Mouse (Mus musculus) limb, embryonic 11.5 days (tissue): ENCODE data around the gene Pnpla2. TPM values are rescaled to one million over a fixed set of nuclear protein-coding genes. Genes with fewer than 3 reads are reported as not detected.

Experiments used
- ATAC-seq: fragments of 200-750 bp; cut with Nextera tagmentation; 2 replicates; pipeline ENCODE4 v1.8.0; 2017; ENCODE audit warnings: low read depth; ENCODE audit not compliant: insufficient number of reproducible peaks, low FRiP score, low TSS enrichment
- DNase-seq: peaks from one replicate; pipeline ENCODE4 v3.0.0-alpha.2; 2015; ENCODE audit warnings: low spot score
- H3K27ac ChIP-seq: fragments of 300-500 bp; sonication (generic); replicated peaks from 2 replicates; pipeline ENCODE4 v1.5.1; 2014; ENCODE audit warnings: low read depth, mild to moderate bottlenecking, low read length
- H3K27me3 ChIP-seq: fragments of 300-500 bp; sonication (generic); 2 replicates; pipeline ENCODE4 v1.6.1; 2014; ENCODE audit warnings: mild to moderate bottlenecking, low read length, mixed read lengths; ENCODE audit not compliant: control insufficient read depth, insufficient read depth
- H3K36me3 ChIP-seq: fragments of 300-500 bp; sonication (generic); 2 replicates; pipeline ENCODE4 v1.6.1; 2014; ENCODE audit warnings: mild to moderate bottlenecking, low read length, moderate library complexity, mixed read lengths; ENCODE audit not compliant: control insufficient read depth, insufficient read depth
- H3K4me1 ChIP-seq: fragments of 300-500 bp; sonication (generic); 2 replicates; pipeline ENCODE4 v1.6.1; 2014; ENCODE audit warnings: low read length, mixed read lengths; ENCODE audit not compliant: control insufficient read depth, insufficient read depth
- H3K4me2 ChIP-seq: fragments of 300-500 bp; sonication (generic); 2 replicates; pipeline ENCODE4 v1.6.1; 2014; ENCODE audit warnings: low read depth, mild to moderate bottlenecking, moderate library complexity; ENCODE audit not compliant: severe bottlenecking
- H3K4me3 ChIP-seq: fragments of 300-500 bp; sonication (generic); 2 replicates; pipeline ENCODE4 v1.5.1; 2014; ENCODE audit warnings: low read depth, low read length
- H3K9ac ChIP-seq: fragments of 300-500 bp; sonication (generic); 2 replicates; pipeline ENCODE4 v1.6.1; 2014; ENCODE audit warnings: mild to moderate bottlenecking, low read length
- H3K9me3 ChIP-seq: fragments of 300-500 bp; sonication (generic); 2 replicates; pipeline ENCODE4 v1.6.1; 2016; ENCODE audit warnings: low read length; ENCODE audit not compliant: control insufficient read depth
- WGBS: fragments of 180-500 bp; shearing (Covaris S2); extraction: QIAGEN DNeasy Blood & Tissue Kit; methylation state at CpG from one replicate; pipeline ENCODE4 v1.1.7; 2014; 5-methylcytosine and 5-hydroxymethylcytosine counted together
- polyA plus RNA-seq: library from polyadenylated mRNA; unstranded; fragments of >200 nt; fragmentation: Nextera tagmentation; extraction: Ambion mirVana; gene quantifications from 2 replicates; pipeline ENCODE4 v1.2.1, GENCODE M21; 2014

The Pnpla2 gene
- polyA plus RNA-seq, 1 experiment from 2014 or later = 12.5 TPM

GRCm38 (mm10) chr7:141466045-141466394, 11.0 kb downstream of the Pnpla2 start:
- H3K9me3 ChIP-seq = no peaks in the 10 kb centered on the region
- peaks cover 40% of the 10 kb centered on the region for H3K4me1 ChIP-seq
- DNase-seq (no peak), ATAC-seq (no peak)
- WGBS = 79% methylated on average over 7 of the region's 7 CpGs
- peaks cover 16% of the 10 kb centered on the region for H3K36me3 ChIP-seq
- H3K27me3 ChIP-seq = peaks cover 35% of the 10 kb centered on the region
- no peak overlapping the region for H3K4me2 ChIP-seq
- no peak overlapping the region for H3K9ac ChIP-seq
- H3K27ac ChIP-seq = no peak overlapping the region
- no peak overlapping the region for H3K4me3 ChIP-seq

- Histone ChIP-seq H3K4me2 (peak overlapping the region; percentile 78), H3K27me3 (peaks cover 29% of the 10 kb centered on the region), H3K36me3 (peaks cover 22% of the 10 kb centered on the region), H3K27ac (no peak overlapping the region; the same call in 1 of the 2 replicates), H3K9me3 (no peaks in the 10 kb centered on the region), H3K9ac (peak overlapping the region; percentile 55), H3K4me1 (peaks cover 39% of the 10 kb centered on the region), H3K4me3 (peak overlapping the region; percentile 60)
- DNase-seq (no peak), ATAC-seq (no peak)
- 60% methylated on average over 10 of the region's 10 CpGs for WGBS
Observed at GRCm38 (mm10) chr7:141466607-141467148, 11.7 kb downstream of the Pnpla2 start.

GRCm38 (mm10) chr7:141467230-141468030, 12.4 kb downstream of the Pnpla2 start, which contains the start of gene Cd151:
Gene Cd151 (plus strand): TSS chr7:141467392.
- peak; percentile 91 for DNase-seq
- Histone ChIP-seq H3K4me2 (peak within 1 kb of the TSS; percentile 78), H3K27ac (no peak within 1 kb of the TSS; the same call in 1 of the 2 replicates), H3K9me3 (no peaks in the 10 kb centered on the region), H3K4me3 (peak within 1 kb of the TSS; percentile 60), H3K36me3 (peaks cover 26% of the 10 kb centered on the region), H3K9ac (peak within 1 kb of the TSS; percentile 55), H3K27me3 (peaks cover 22% of the 10 kb centered on the region), H3K4me1 (peaks cover 32% of the 10 kb centered on the region)
- peak; percentile 59 for ATAC-seq
- WGBS = under 1% methylated on average over 52 of the region's 52 CpGs

GRCm38 (mm10) chr7:141468164-141468521, 13.1 kb downstream of the Pnpla2 start:
- no peaks in the 10 kb centered on the region for H3K9me3 ChIP-seq
- peaks cover 29% of the 10 kb centered on the region for H3K4me1 ChIP-seq
- H3K27me3 ChIP-seq = peaks cover 18% of the 10 kb centered on the region
- no peak for ATAC-seq
- peak overlapping the region; percentile 55 for H3K9ac ChIP-seq
- peak overlapping the region; percentile 60 for H3K4me3 ChIP-seq
- peak overlapping the region; percentile 78 for H3K4me2 ChIP-seq
- peak overlapping the region; percentile 56; the same call in 1 of the 2 replicates for H3K27ac ChIP-seq
- H3K36me3 ChIP-seq = peaks cover 30% of the 10 kb centered on the region
- no peak for DNase-seq
- WGBS = 17% methylated on average over 5 of the region's 5 CpGs

GRCm38 (mm10) chr7:141468522-141469211, 13.7 kb downstream of the Pnpla2 start:
- 27% methylated on average over 8 of the region's 8 CpGs for WGBS
- Histone ChIP-seq H3K9ac (peak overlapping the region; percentile 55), H3K4me1 (peaks cover 28% of the 10 kb centered on the region), H3K36me3 (peaks cover 30% of the 10 kb centered on the region), H3K9me3 (no peaks in the 10 kb centered on the region), H3K4me2 (peak overlapping the region; percentile 78), H3K27me3 (peaks cover 13% of the 10 kb centered on the region), H3K4me3 (peak overlapping the region; percentile 60), H3K27ac (peak overlapping the region; percentile 56; the same call in 1 of the 2 replicates)
- DNase-seq (peak; percentile 63), ATAC-seq (peak; percentile 61)

- peaks cover 33% of the 10 kb centered on the region for H3K4me1 ChIP-seq
- peaks cover 6% of the 10 kb centered on the region for H3K27me3 ChIP-seq
- 89% methylated on average over 6 of the region's 6 CpGs for WGBS
- peaks cover 30% of the 10 kb centered on the region for H3K36me3 ChIP-seq
- no peak for DNase-seq
- no peak for ATAC-seq
- H3K27ac ChIP-seq = no peak overlapping the region
- peak overlapping the region; percentile 55 for H3K9ac ChIP-seq
- H3K4me2 ChIP-seq = peak overlapping the region; percentile 78; the same call in 1 of the 2 replicates
- H3K9me3 ChIP-seq = no peaks in the 10 kb centered on the region
- no peak overlapping the region for H3K4me3 ChIP-seq
Observed at GRCm38 (mm10) chr7:141469352-141469751, 14.4 kb downstream of the Pnpla2 start.

GRCm38 (mm10) chr7:141469901-141470636, 15.1 kb downstream of the Pnpla2 start:
- Histone ChIP-seq H3K27me3 (peaks cover under 1% of the 10 kb centered on the region; the same call in 1 of the 2 replicates), H3K4me3 (no peak overlapping the region), H3K27ac (no peak overlapping the region), H3K9ac (no peak overlapping the region), H3K9me3 (no peaks in the 10 kb centered on the region), H3K4me2 (no peak overlapping the region), H3K4me1 (peaks cover 30% of the 10 kb centered on the region), H3K36me3 (peaks cover 30% of the 10 kb centered on the region)
- WGBS = 87% methylated on average over 18 of the region's 18 CpGs
- ATAC-seq (no peak), DNase-seq (no peak)

- Histone ChIP-seq H3K9me3 (no peaks in the 10 kb centered on the region), H3K4me1 (peaks cover 27% of the 10 kb centered on the region), H3K36me3 (peaks cover 30% of the 10 kb centered on the region), H3K27me3 (no peaks in the 10 kb centered on the region), H3K9ac (no peak overlapping the region), H3K27ac (no peak overlapping the region), H3K4me3 (no peak overlapping the region), H3K4me2 (no peak overlapping the region)
- DNase-seq = no peak
- ATAC-seq = no peak
- 93% methylated on average over 10 of the region's 10 CpGs for whole genome bisulfite sequencing
Observed at GRCm38 (mm10) chr7:141470637-141470944, 15.6 kb downstream of the Pnpla2 start.
